Mouse (Mus musculus) liver, embryonic 15.5 days (tissue): Measurements from ENCODE around the gene Akr1d1. TPM values are rescaled to one million over a fixed set of nuclear protein-coding genes. Genes with fewer than 3 reads are reported as not detected.

Experiments used
- ATAC-seq: fragments of 200-750 bp; cut with Nextera tagmentation; 2 replicates; pipeline ENCODE4 v1.8.0; 2017; ENCODE audit warnings: moderate number of reproducible peaks, mild to moderate bottlenecking, moderate library complexity; ENCODE audit not compliant: insufficient read depth
- H3K27ac ChIP-seq: fragments of 300-500 bp; sonication (generic); replicated peaks from 2 replicates; pipeline ENCODE4 v1.5.1; 2015; ENCODE audit warnings: mild to moderate bottlenecking, inconsistent platforms
- H3K27me3 ChIP-seq: fragments of 300-500 bp; sonication (generic); 2 replicates; pipeline ENCODE4 v1.6.1; 2015; ENCODE audit warnings: mild to moderate bottlenecking, inconsistent platforms
- H3K36me3 ChIP-seq: fragments of 300-500 bp; sonication (generic); replicated peaks from 2 replicates; pipeline ENCODE4 v1.6.1; 2015; ENCODE audit warnings: moderate library complexity, mild to moderate bottlenecking, inconsistent platforms
- H3K4me1 ChIP-seq: fragments of 300-500 bp; sonication (generic); replicated peaks from 2 replicates; pipeline ENCODE4 v1.6.1; 2015; ENCODE audit warnings: inconsistent platforms
- H3K4me2 ChIP-seq: fragments of 300-500 bp; sonication (generic); 2 replicates; pipeline ENCODE4 v1.6.1; 2015; ENCODE audit warnings: moderate library complexity, mild to moderate bottlenecking, inconsistent platforms
- H3K4me3 ChIP-seq: fragments of 300-500 bp; sonication (generic); replicated peaks from 2 replicates; pipeline ENCODE4 v1.5.1; 2015; ENCODE audit warnings: mild to moderate bottlenecking, inconsistent platforms
- H3K9ac ChIP-seq: fragments of 300-500 bp; sonication (generic); 2 replicates; pipeline ENCODE4 v1.6.1; 2015; ENCODE audit warnings: moderate library complexity, mild to moderate bottlenecking, inconsistent platforms
- H3K9me3 ChIP-seq: fragments of 300-500 bp; sonication (generic); replicated peaks from 2 replicates; pipeline ENCODE4 v1.6.1; 2016; ENCODE audit warnings: inconsistent platforms
- WGBS: fragments of 180-500 bp; shearing (Covaris S2); methylation state at CpG from one replicate; pipeline ENCODE4 v1.1.7; 2015; ENCODE audit warnings: mixed read lengths; ENCODE audit not compliant: insufficient replicate concordance; 5-methylcytosine and 5-hydroxymethylcytosine counted together
- polyA plus RNA-seq: library from polyadenylated mRNA; unstranded; fragments of >200 nt; fragmentation: Nextera tagmentation; extraction: Ambion mirVana; gene quantifications from 2 replicates; pipeline ENCODE4 v1.2.1, GENCODE M21; 2015

The Akr1d1 gene
- polyA plus RNA-seq, 1 experiment from 2014 or later, result 8.7 TPM

GRCm38 (mm10) chr6:37563861-37564260 lies 33.9 kb downstream of the Akr1d1 start:
- H3K27me3 ChIP-seq, result no peaks in the 10 kb centered on the region
- H3K36me3 ChIP-seq, result no peaks in the 10 kb centered on the region
- no peaks in the 10 kb centered on the region for H3K4me1 ChIP-seq
- H3K9ac ChIP-seq, result no peak overlapping the region
- 68% methylated on average over 3 of the region's 3 CpGs for WGBS
- no peak for ATAC-seq
- no peak overlapping the region for H3K4me3 ChIP-seq
- no peaks in the 10 kb centered on the region for H3K9me3 ChIP-seq
- no peak overlapping the region for H3K27ac ChIP-seq
- no peak overlapping the region for H3K4me2 ChIP-seq

DNA sequence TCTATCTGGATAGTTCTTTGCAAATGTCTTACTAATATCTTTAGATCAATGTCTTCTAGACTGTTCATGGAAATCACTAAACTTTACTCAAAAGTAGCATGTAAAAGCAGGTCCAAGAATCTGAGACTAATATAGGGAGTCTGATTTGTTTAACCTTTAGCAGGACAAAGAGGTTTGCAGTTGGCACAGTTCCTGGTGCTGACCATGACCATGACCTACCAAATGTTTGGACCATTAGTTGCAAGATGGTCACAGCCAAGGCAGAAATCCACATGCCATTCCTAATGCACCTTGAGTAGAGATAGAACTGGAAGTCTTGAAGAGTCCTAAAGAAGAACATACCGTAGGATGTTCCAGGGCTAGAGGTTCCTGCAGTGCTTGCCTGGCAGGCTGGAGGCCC lies 37.4 kb downstream of the Akr1d1 start:
- Histone ChIP-seq H3K4me3 (no peak overlapping the region), H3K4me1 (no peaks in the 10 kb centered on the region), H3K9ac (no peak overlapping the region), H3K4me2 (no peak overlapping the region), H3K9me3 (no peaks in the 10 kb centered on the region), H3K27ac (no peak overlapping the region), H3K27me3 (no peaks in the 10 kb centered on the region), H3K36me3 (no peaks in the 10 kb centered on the region)
- ATAC-seq, result no peak
- WGBS, result 62% methylated on average over 1 of the region's 1 CpGs

GRCm38 (mm10) chr6:37571939-37572338 lies 42.0 kb downstream of the Akr1d1 start:
- Histone ChIP-seq H3K4me1 (no peaks in the 10 kb centered on the region), H3K4me2 (no peak overlapping the region), H3K9ac (no peak overlapping the region), H3K27me3 (no peaks in the 10 kb centered on the region), H3K27ac (no peak overlapping the region), H3K36me3 (no peaks in the 10 kb centered on the region), H3K9me3 (no peaks in the 10 kb centered on the region), H3K4me3 (no peak overlapping the region)
- ATAC-seq, result no peak
- WGBS, result 25% methylated on average over 1 of the region's 1 CpGs

- H3K27me3 ChIP-seq, result no peaks in the 10 kb centered on the region
- no peaks in the 10 kb centered on the region for H3K9me3 ChIP-seq
- WGBS, result 36% methylated on average over 2 of the region's 2 CpGs
- no peak overlapping the region for H3K9ac ChIP-seq
- no peaks in the 10 kb centered on the region for H3K36me3 ChIP-seq
- no peak overlapping the region for H3K4me2 ChIP-seq
- H3K4me1 ChIP-seq, result no peaks in the 10 kb centered on the region
- H3K4me3 ChIP-seq, result no peak overlapping the region
- ATAC-seq, result no peak
- no peak overlapping the region for H3K27ac ChIP-seq
Observed at GRCm38 (mm10) chr6:37572935-37573334, 43.0 kb downstream of the Akr1d1 start.

- no peaks in the 10 kb centered on the region for H3K9me3 ChIP-seq
- whole genome bisulfite sequencing, result 54% methylated on average over 5 of the region's 5 CpGs
- no peak overlapping the region for H3K4me2 ChIP-seq
- no peak overlapping the region for H3K9ac ChIP-seq
- no peak for ATAC-seq
- H3K4me3 ChIP-seq, result no peak overlapping the region
- no peaks in the 10 kb centered on the region for H3K27me3 ChIP-seq
- no peaks in the 10 kb centered on the region for H3K36me3 ChIP-seq
- H3K4me1 ChIP-seq, result no peaks in the 10 kb centered on the region
- no peak overlapping the region for H3K27ac ChIP-seq
Observed at GRCm38 (mm10) chr6:37580476-37580875, 50.5 kb downstream of the Akr1d1 start.

- WGBS, result 27% methylated on average over 4 of the region's 4 CpGs
- no peak overlapping the region for H3K9ac ChIP-seq
- no peak overlapping the region for H3K4me2 ChIP-seq
- H3K27ac ChIP-seq, result no peak overlapping the region
- H3K9me3 ChIP-seq, result no peaks in the 10 kb centered on the region
- no peak for ATAC-seq
- H3K4me3 ChIP-seq, result no peak overlapping the region
- no peaks in the 10 kb centered on the region for H3K36me3 ChIP-seq
- H3K4me1 ChIP-seq, result peaks cover 8% of the 10 kb centered on the region; the same call in 1 of the 2 replicates
- H3K27me3 ChIP-seq, result no peaks in the 10 kb centered on the region
Observed at GRCm38 (mm10) chr6:37589340-37589962, 59.5 kb downstream of the Akr1d1 start.

DNA sequence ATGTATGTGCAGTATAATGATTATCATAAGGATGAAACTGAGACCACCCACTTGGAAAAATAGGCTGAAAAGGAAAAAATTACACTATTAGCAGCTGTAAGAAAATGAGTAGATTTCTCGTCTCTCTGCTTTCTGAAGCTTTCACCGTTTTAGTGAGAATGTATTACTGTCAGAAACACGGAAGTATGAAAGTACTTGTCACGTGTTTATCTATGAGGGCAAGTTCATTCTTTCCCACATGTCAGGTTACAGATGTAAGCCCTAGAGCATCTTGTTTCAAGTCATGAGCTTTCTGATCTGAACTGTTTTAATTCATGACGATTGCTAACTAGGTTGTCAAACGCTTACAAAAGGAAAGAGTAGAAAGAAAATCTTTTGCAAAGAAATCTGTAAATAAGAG lies 60.8 kb downstream of the Akr1d1 start:
- no peak overlapping the region for H3K9ac ChIP-seq
- H3K27me3 ChIP-seq, result no peaks in the 10 kb centered on the region
- no peaks in the 10 kb centered on the region for H3K9me3 ChIP-seq
- no peak overlapping the region for H3K27ac ChIP-seq
- WGBS, result 57% methylated on average over 6 of the region's 6 CpGs
- H3K4me2 ChIP-seq, result no peak overlapping the region
- H3K36me3 ChIP-seq, result no peaks in the 10 kb centered on the region
- ATAC-seq, result no peak
- H3K4me1 ChIP-seq, result peaks cover 8% of the 10 kb centered on the region; the same call in 1 of the 2 replicates
- H3K4me3 ChIP-seq, result no peak overlapping the region

GRCm38 (mm10) chr6:37592101-37593032 lies 62.4 kb downstream of the Akr1d1 start:
- Histone ChIP-seq H3K36me3 (no peaks in the 10 kb centered on the region), H3K27me3 (no peaks in the 10 kb centered on the region), H3K4me2 (no peak overlapping the region), H3K9ac (no peak overlapping the region), H3K4me3 (no peak overlapping the region), H3K4me1 (peaks cover 8% of the 10 kb centered on the region; the same call in 1 of the 2 replicates), H3K9me3 (no peaks in the 10 kb centered on the region), H3K27ac (no peak overlapping the region; the same call in 1 of the 2 replicates)
- no peak for ATAC-seq
- WGBS, result 53% methylated on average over 19 of the region's 19 CpGs

DNA sequence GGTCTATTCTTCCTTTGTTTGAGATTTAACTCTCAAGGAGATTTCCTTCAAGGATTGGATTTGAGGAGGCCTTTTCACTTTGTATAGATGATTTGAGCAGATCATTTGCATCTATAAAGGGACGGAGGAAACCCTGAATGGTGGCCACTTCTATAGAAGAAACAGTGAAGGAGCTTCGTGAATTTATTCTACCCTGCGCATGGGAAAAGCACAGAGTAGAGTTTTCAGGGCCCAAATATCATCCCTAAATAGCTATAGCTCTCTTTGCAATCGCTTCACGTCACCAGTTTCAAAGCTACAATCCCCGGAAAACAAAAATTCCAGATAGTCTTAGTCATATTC lies 63.0 kb downstream of the Akr1d1 start:
- H3K4me2 ChIP-seq, result no peak overlapping the region
- WGBS, result 68% methylated on average over 6 of the region's 6 CpGs
- ATAC-seq, result no peak

DNA sequence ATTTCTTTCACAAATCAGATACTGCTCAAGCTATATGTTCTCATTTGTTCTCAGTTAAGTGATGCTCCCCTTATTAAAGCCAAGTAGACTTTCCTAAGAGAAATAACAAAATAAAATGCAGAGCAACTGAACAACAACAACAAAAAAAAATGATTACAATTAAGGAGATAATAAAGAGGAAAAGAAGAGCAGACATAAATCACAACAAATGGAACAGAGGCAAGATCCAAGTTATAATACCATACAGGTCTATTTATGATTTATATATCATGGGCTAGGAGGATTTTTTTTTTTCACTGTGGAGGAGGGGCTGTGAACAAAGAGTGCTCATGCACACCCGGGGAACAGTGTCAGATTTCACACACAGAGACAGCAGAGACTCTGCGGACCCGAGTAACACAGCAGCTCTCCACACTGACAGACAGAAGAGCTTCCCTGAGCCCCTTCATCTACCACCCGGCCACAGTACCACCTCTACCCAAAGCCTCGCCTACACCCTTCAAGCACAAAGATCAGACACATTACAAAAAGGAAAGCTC lies 63.6 kb downstream of the Akr1d1 start:
- Histone ChIP-seq H3K27ac (no peak overlapping the region), H3K4me1 (peaks cover 8% of the 10 kb centered on the region; the same call in 1 of the 2 replicates), H3K36me3 (no peaks in the 10 kb centered on the region), H3K4me2 (no peak overlapping the region), H3K4me3 (no peak overlapping the region), H3K9me3 (no peaks in the 10 kb centered on the region), H3K27me3 (no peaks in the 10 kb centered on the region), H3K9ac (no peak overlapping the region)
- 33% methylated on average over 5 of the region's 5 CpGs for WGBS
- no peak for ATAC-seq

More for the DNA sequence above, 63.0 kb downstream of the Akr1d1 start:
- no peaks in the 10 kb centered on the region for H3K9me3 ChIP-seq
- no peaks in the 10 kb centered on the region for H3K36me3 ChIP-seq
- H3K27me3 ChIP-seq, result no peaks in the 10 kb centered on the region
- H3K27ac ChIP-seq, result no peak overlapping the region; the same call in 1 of the 2 replicates
- H3K4me1 ChIP-seq, result peaks cover 8% of the 10 kb centered on the region; the same call in 1 of the 2 replicates
- H3K9ac ChIP-seq, result no peak overlapping the region
- H3K4me3 ChIP-seq, result no peak overlapping the region

DNA sequence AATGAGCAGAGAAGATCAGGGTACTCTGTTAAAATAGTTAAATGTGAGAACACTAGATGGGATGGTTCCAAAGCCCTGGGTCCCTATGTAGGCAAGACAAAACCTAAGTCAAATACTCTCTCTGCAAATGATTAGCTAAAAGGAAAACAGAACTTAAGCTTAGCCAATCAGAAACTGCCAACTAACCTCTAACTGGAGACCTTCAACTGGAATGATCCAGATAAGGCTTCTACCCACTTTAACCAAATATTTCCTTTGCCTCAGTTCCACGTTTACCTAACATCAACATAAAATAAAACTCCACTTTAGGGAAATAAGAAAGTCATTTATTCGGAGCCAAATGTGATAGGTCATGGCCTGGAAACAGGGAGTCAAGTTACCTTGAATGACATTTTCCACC lies 67.1 kb downstream of the Akr1d1 start:
- no peaks in the 10 kb centered on the region for H3K36me3 ChIP-seq
- peak; percentile 44; the same call in 1 of the 2 replicates for ATAC-seq
- no peak overlapping the region for H3K4me2 ChIP-seq
- H3K27ac ChIP-seq, result no peak overlapping the region
- H3K27me3 ChIP-seq, result no peaks in the 10 kb centered on the region
- H3K4me3 ChIP-seq, result no peak overlapping the region
- H3K9me3 ChIP-seq, result no peaks in the 10 kb centered on the region
- H3K4me1 ChIP-seq, result peaks cover 8% of the 10 kb centered on the region; the same call in 1 of the 2 replicates
- H3K9ac ChIP-seq, result no peak overlapping the region
- WGBS, result 33% methylated on average over 2 of the region's 2 CpGs
